Mouse (Mus musculus): ENCODE measurements at regions not wholly inside any gene's neighbourhood (a gene's known extent, or its start where the extent isn't known, plus 50 kb on each side); places are given as distances from the start of the nearest gene placed in this dataset.

GRCm38 (mm10) chr4:131252602-131253442 is 308.6 kb downstream of the Matn1 start:
- H3K9ac ChIP-seq (ENCODE audit: low read depth, low read length) = no peak overlapping the region
- H3K27ac ChIP-seq (ENCODE audit: low read depth, low read length) = no peak overlapping the region
- no peaks in the 10 kb centered on the region for H3K9me3 ChIP-seq (ENCODE audit: control insufficient read depth, low read length)
- DNase-seq (ENCODE audit: low spot score) (peak; percentile 64), ATAC-seq (replicated peaks; ENCODE audit: low FRiP score) (no peak)
- no peak overlapping the region for H3K4me3 ChIP-seq (ENCODE audit: low read depth, low read length)
- no peaks in the 10 kb centered on the region for H3K36me3 ChIP-seq (ENCODE audit: control insufficient read depth, insufficient read depth, low read length)
- 23% methylated on average over 30 of the region's 30 CpGs for WGBS
- H3K4me1 ChIP-seq (replicated peaks; ENCODE audit: control insufficient read depth, insufficient read depth, low read length) = no peaks in the 10 kb centered on the region
- peaks cover 6% of the 10 kb centered on the region; the same call in 1 of the 2 replicates for H3K27me3 ChIP-seq (replicated peaks; ENCODE audit: control insufficient read depth, insufficient read depth, low read length)
- peak overlapping the region; percentile 36 for H3K4me2 ChIP-seq

- H3K9ac ChIP-seq (ENCODE audit: low read depth, low read length) = no peak overlapping the region
- ATAC-seq (replicated peaks; ENCODE audit: low FRiP score) = no peak
- DNase-seq (ENCODE audit: low spot score) = no peak
- no peak overlapping the region for H3K27ac ChIP-seq (ENCODE audit: low read depth, low read length)
- H3K4me1 ChIP-seq (replicated peaks; ENCODE audit: control insufficient read depth, insufficient read depth, low read length) = no peaks in the 10 kb centered on the region
- 5% methylated on average over 8 of the region's 8 CpGs for WGBS
- H3K27me3 ChIP-seq (replicated peaks; ENCODE audit: control insufficient read depth, insufficient read depth, low read length) = peaks cover 6% of the 10 kb centered on the region; the same call in 1 of the 2 replicates
- H3K9me3 ChIP-seq (ENCODE audit: control insufficient read depth, low read length) = no peaks in the 10 kb centered on the region
- H3K4me2 ChIP-seq = peak overlapping the region; percentile 36
- no peak overlapping the region for H3K4me3 ChIP-seq (ENCODE audit: low read depth, low read length)
- no peaks in the 10 kb centered on the region for H3K36me3 ChIP-seq (ENCODE audit: control insufficient read depth, insufficient read depth, low read length)
Measured at GRCm38 (mm10) chr4:131253443-131253817, 309.2 kb downstream of the Matn1 start.

DNA sequence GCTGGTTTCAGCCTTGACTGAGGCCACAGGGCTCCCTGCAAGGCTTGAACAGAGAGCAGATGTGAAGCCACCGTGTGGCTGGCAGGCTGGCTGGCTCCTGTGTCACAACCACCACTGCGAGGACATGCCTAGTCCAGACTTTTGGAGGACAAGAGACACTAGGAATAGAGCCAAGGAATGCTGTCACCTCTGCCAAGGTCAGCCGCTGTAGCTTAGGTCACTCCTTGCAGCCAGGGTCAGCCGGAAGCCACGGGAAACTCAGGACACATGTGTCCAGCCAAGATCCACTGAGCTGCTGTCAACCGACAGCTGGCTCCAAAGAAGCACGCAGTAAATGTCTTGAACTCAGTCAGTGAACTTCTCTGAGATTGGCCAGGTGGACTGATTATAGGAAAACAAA is 310.1 kb downstream of the Matn1 start:
- 74% methylated on average over 7 of the region's 7 CpGs for WGBS
- H3K4me2 ChIP-seq = no peak overlapping the region
- no peak for DNase-seq (ENCODE audit: low spot score)
- H3K27ac ChIP-seq (ENCODE audit: low read depth, low read length) = no peak overlapping the region
- no peak overlapping the region for H3K4me3 ChIP-seq (ENCODE audit: low read depth, low read length)
- no peak overlapping the region for H3K9ac ChIP-seq (ENCODE audit: low read depth, low read length)
- no peaks in the 10 kb centered on the region for H3K9me3 ChIP-seq (ENCODE audit: control insufficient read depth, low read length)
- no peaks in the 10 kb centered on the region for H3K4me1 ChIP-seq (replicated peaks; ENCODE audit: control insufficient read depth, insufficient read depth, low read length)
- no peaks in the 10 kb centered on the region for H3K36me3 ChIP-seq (ENCODE audit: control insufficient read depth, insufficient read depth, low read length)
- peaks cover 6% of the 10 kb centered on the region; the same call in 1 of the 2 replicates for H3K27me3 ChIP-seq (replicated peaks; ENCODE audit: control insufficient read depth, insufficient read depth, low read length)
- no peak for ATAC-seq (replicated peaks; ENCODE audit: low FRiP score)

DNA sequence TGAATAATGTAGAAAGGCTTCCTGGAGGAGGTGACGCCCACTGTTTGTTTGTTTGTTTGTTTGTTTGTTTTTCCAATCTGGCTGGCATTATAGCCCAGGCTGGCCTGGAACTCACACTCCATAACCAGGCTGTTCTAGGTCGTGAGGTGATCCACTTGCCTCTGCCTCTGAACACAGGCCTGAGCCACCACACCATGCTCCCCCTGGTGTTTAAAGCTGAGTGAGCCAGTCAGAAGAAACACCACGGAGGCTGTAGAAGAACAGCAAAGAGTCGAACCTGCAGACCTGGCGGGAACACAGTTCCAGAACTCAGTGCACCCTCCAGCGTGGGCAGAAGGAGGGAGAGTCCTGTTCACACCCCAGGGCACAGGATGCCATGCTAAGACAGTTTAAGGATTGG is 310.5 kb downstream of the Matn1 start:
- no peak overlapping the region for H3K27ac ChIP-seq (ENCODE audit: low read depth, low read length)
- no peak overlapping the region for H3K4me3 ChIP-seq (ENCODE audit: low read depth, low read length)
- no peaks in the 10 kb centered on the region for H3K4me1 ChIP-seq (replicated peaks; ENCODE audit: control insufficient read depth, insufficient read depth, low read length)
- ATAC-seq (replicated peaks; ENCODE audit: low FRiP score) = no peak
- H3K9ac ChIP-seq (ENCODE audit: low read depth, low read length) = no peak overlapping the region
- WGBS = 38% methylated on average over 6 of the region's 6 CpGs
- no peaks in the 10 kb centered on the region for H3K9me3 ChIP-seq (ENCODE audit: control insufficient read depth, low read length)
- no peaks in the 10 kb centered on the region for H3K36me3 ChIP-seq (ENCODE audit: control insufficient read depth, insufficient read depth, low read length)
- H3K4me2 ChIP-seq = no peak overlapping the region
- peaks cover 6% of the 10 kb centered on the region; the same call in 1 of the 2 replicates for H3K27me3 ChIP-seq (replicated peaks; ENCODE audit: control insufficient read depth, insufficient read depth, low read length)
- no peak for DNase-seq (ENCODE audit: low spot score)

GRCm38 (mm10) chr4:131261236-131261635 is 317.1 kb downstream of the Matn1 start:
- DNase-seq (ENCODE audit: low spot score) = no peak
- 34% methylated on average over 2 of the region's 2 CpGs for WGBS
- H3K9me3 ChIP-seq (ENCODE audit: control insufficient read depth, low read length) = no peaks in the 10 kb centered on the region
- no peak overlapping the region for H3K4me3 ChIP-seq (ENCODE audit: low read depth, low read length)
- no peaks in the 10 kb centered on the region for H3K4me1 ChIP-seq (replicated peaks; ENCODE audit: control insufficient read depth, insufficient read depth, low read length)
- no peaks in the 10 kb centered on the region for H3K36me3 ChIP-seq (ENCODE audit: control insufficient read depth, insufficient read depth, low read length)
- H3K27me3 ChIP-seq (replicated peaks; ENCODE audit: control insufficient read depth, insufficient read depth, low read length) = peaks cover 8% of the 10 kb centered on the region; the same call in 1 of the 2 replicates
- no peak overlapping the region for H3K4me2 ChIP-seq
- no peak for ATAC-seq (replicated peaks; ENCODE audit: low FRiP score)
- no peak overlapping the region for H3K9ac ChIP-seq (ENCODE audit: low read depth, low read length)
- no peak overlapping the region for H3K27ac ChIP-seq (ENCODE audit: low read depth, low read length)

GRCm38 (mm10) chr4:131262909-131263308 is 318.7 kb downstream of the Matn1 start:
- no peaks in the 10 kb centered on the region for H3K4me1 ChIP-seq (replicated peaks; ENCODE audit: control insufficient read depth, insufficient read depth, low read length)
- peaks cover 10% of the 10 kb centered on the region; the same call in 1 of the 2 replicates for H3K27me3 ChIP-seq (replicated peaks; ENCODE audit: control insufficient read depth, insufficient read depth, low read length)
- ATAC-seq (replicated peaks; ENCODE audit: low FRiP score) = no peak
- no peak overlapping the region for H3K27ac ChIP-seq (ENCODE audit: low read depth, low read length)
- WGBS = 66% methylated on average over 6 of the region's 6 CpGs
- H3K36me3 ChIP-seq (ENCODE audit: control insufficient read depth, insufficient read depth, low read length) = no peaks in the 10 kb centered on the region
- H3K4me3 ChIP-seq (ENCODE audit: low read depth, low read length) = no peak overlapping the region
- DNase-seq (ENCODE audit: low spot score) = no peak
- no peak overlapping the region for H3K4me2 ChIP-seq
- H3K9me3 ChIP-seq (ENCODE audit: control insufficient read depth, low read length) = no peaks in the 10 kb centered on the region
- H3K9ac ChIP-seq (ENCODE audit: low read depth, low read length) = no peak overlapping the region

- H3K9me3 ChIP-seq (ENCODE audit: control insufficient read depth, low read length) = no peaks in the 10 kb centered on the region
- H3K4me3 ChIP-seq (ENCODE audit: low read depth, low read length) = no peak overlapping the region
- H3K4me1 ChIP-seq (replicated peaks; ENCODE audit: control insufficient read depth, insufficient read depth, low read length) = no peaks in the 10 kb centered on the region
- H3K27ac ChIP-seq (ENCODE audit: low read depth, low read length) = no peak overlapping the region
- no peak for DNase-seq (ENCODE audit: low spot score)
- H3K9ac ChIP-seq (ENCODE audit: low read depth, low read length) = no peak overlapping the region
- no peak overlapping the region for H3K4me2 ChIP-seq
- 15% methylated on average over 6 of the region's 9 CpGs for WGBS
- H3K27me3 ChIP-seq (replicated peaks; ENCODE audit: control insufficient read depth, insufficient read depth, low read length) = peaks cover 10% of the 10 kb centered on the region; the same call in 1 of the 2 replicates
- H3K36me3 ChIP-seq (ENCODE audit: control insufficient read depth, insufficient read depth, low read length) = no peaks in the 10 kb centered on the region
- no peak for ATAC-seq (replicated peaks; ENCODE audit: low FRiP score)
Measured at GRCm38 (mm10) chr4:131266764-131267163, 322.6 kb downstream of the Matn1 start.

DNA sequence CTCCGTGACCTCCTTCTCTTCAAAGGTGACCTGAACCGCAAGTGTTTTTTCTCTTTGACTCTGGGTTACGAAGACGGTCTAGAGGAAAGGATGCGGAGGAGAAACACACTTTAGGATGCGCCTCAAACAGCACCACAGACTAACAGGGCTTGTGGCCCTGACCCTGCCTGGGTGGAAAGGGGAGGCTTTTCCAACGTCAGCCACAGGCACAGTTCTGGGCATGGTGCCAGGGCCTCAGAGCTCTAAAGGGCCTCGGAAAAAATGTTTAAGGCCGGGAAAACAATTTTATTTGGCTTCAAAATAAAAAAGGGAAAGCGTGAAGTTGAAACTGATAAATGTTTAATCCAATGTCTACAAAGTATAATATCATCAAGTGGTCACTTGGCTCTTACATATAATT is 323.6 kb downstream of the Matn1 start:
- Histone ChIP-seq H3K4me1 (replicated peaks; ENCODE audit: control insufficient read depth, insufficient read depth, low read length) (no peaks in the 10 kb centered on the region), H3K4me3 (ENCODE audit: low read depth, low read length) (no peak overlapping the region), H3K4me2 (no peak overlapping the region), H3K9ac (ENCODE audit: low read depth, low read length) (no peak overlapping the region), H3K27me3 (replicated peaks; ENCODE audit: control insufficient read depth, insufficient read depth, low read length) (0 out of 2 replicates have a peak, but pooled peaks cover 10% of the 10 kb centered on the region), H3K27ac (ENCODE audit: low read depth, low read length) (no peak overlapping the region), H3K36me3 (ENCODE audit: control insufficient read depth, insufficient read depth, low read length) (no peaks in the 10 kb centered on the region), H3K9me3 (ENCODE audit: control insufficient read depth, low read length) (no peaks in the 10 kb centered on the region)
- ATAC-seq (replicated peaks; ENCODE audit: low FRiP score) (no peak), DNase-seq (ENCODE audit: low spot score) (no peak)
- 61% methylated on average over 10 of the region's 10 CpGs for WGBS

- WGBS = 17% methylated on average over 7 of the region's 7 CpGs
- no peaks in the 10 kb centered on the region for H3K9me3 ChIP-seq (ENCODE audit: control insufficient read depth, low read length)
- H3K27me3 ChIP-seq (replicated peaks; ENCODE audit: control insufficient read depth, insufficient read depth, low read length) = 0 out of 2 replicates have a peak, but pooled peaks cover 10% of the 10 kb centered on the region
- no peak overlapping the region for H3K4me3 ChIP-seq (ENCODE audit: low read depth, low read length)
- no peak overlapping the region for H3K9ac ChIP-seq (ENCODE audit: low read depth, low read length)
- no peak overlapping the region for H3K4me2 ChIP-seq
- no peaks in the 10 kb centered on the region for H3K36me3 ChIP-seq (ENCODE audit: control insufficient read depth, insufficient read depth, low read length)
- H3K27ac ChIP-seq (ENCODE audit: low read depth, low read length) = no peak overlapping the region
- no peaks in the 10 kb centered on the region for H3K4me1 ChIP-seq (replicated peaks; ENCODE audit: control insufficient read depth, insufficient read depth, low read length)
- DNase-seq (ENCODE audit: low spot score) (peak; percentile 42), ATAC-seq (replicated peaks; ENCODE audit: low FRiP score) (no peak)
Measured at GRCm38 (mm10) chr4:131270192-131270591, 326.0 kb downstream of the Matn1 start.
